Mouse (Mus musculus): ENCODE measurements around the gene Ryr1. TPM values are rescaled to one million over a fixed set of nuclear protein-coding genes. Genes with fewer than 3 reads are reported as not detected.

Ryr1 gene
- polyA plus RNA-seq, 1 experiment from 2014 or later: 0.01 TPM

- 83% methylated on average over 5 of the region's 5 CpGs for WGBS
- Histone ChIP-seq H3K4me2 (replicated peaks; ENCODE audit: low read depth, low read length) (no peak overlapping the region), H3K27ac (ENCODE audit: low read length) (no peak overlapping the region)
Measured at GRCm38 (mm10) chr7:28965346-28965840, 159.6 kb downstream of the Ryr1 start.

DNA sequence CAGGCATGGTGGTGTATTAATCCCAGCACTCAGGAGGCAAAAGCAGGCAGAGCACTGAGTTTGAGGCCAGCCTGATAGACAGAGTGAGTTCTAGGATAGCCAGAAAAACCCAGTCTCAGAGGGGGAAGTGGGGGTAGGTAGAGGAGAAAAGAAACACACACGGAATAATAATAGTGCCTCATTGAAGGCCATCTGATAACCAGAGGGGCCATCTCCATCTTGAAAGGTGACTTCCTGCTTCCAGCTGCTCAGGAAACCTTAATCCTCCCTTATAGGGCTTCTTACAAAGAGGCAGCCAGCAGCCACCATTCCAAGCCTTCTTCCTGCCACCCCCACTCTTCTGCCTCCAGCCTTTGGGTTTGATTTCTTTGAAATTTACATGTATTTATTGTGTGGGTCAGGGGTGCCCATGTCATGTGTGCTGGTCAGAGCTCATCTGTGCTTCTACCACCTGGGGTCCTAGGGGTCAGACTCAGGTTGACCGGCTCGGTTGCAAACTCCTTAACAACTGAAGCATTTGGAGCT, 161.5 kb downstream of the Ryr1 start:
- Histone ChIP-seq H3K9ac (replicated peaks; ENCODE audit: low read depth) (no peak overlapping the region), H3K36me3 (ENCODE audit: insufficient read depth, low read length) (no peaks in the 10 kb centered on the region), H3K27ac (ENCODE audit: low read length) (peak overlapping the region; percentile 94; the same call in 1 of the 2 replicates), H3K27me3 (replicated peaks; ENCODE audit: insufficient read depth, low read length) (no peaks in the 10 kb centered on the region), H3K9me3 (ENCODE audit: low read length) (no peaks in the 10 kb centered on the region), H3K4me2 (replicated peaks; ENCODE audit: low read depth, low read length) (no peak overlapping the region), H3K4me3 (ENCODE audit: low read depth, low read length) (no peak overlapping the region), H3K4me1 (ENCODE audit: insufficient read depth, low read depth, low read length) (peaks cover 5% of the 10 kb centered on the region; the same call in 1 of the 2 replicates)
- ATAC-seq: no peak
- DNase-seq (ENCODE audit: low spot score): no peak
- TF ChIP-seq EP300 (IDR thresholded peaks at IDR 0.05) (no peak), CTCF (IDR thresholded peaks at IDR 0.05) (no peak)
- WGBS: 72% methylated on average over 3 of the region's 3 CpGs

More at GRCm38 (mm10) chr7:28965346-28965840, 159.6 kb downstream of the Ryr1 start:
- no peak for TF ChIP-seq EP300 (IDR thresholded peaks at IDR 0.05)
- no peak for TF ChIP-seq CTCF (IDR thresholded peaks at IDR 0.05)
- Histone ChIP-seq H3K36me3 (ENCODE audit: insufficient read depth, low read length) (no peaks in the 10 kb centered on the region), H3K9ac (replicated peaks; ENCODE audit: low read depth) (no peak overlapping the region), H3K4me3 (ENCODE audit: low read depth, low read length) (no peak overlapping the region), H3K27me3 (replicated peaks; ENCODE audit: insufficient read depth, low read length) (no peaks in the 10 kb centered on the region), H3K9me3 (ENCODE audit: low read length) (no peaks in the 10 kb centered on the region), H3K4me1 (ENCODE audit: insufficient read depth, low read depth, low read length) (no peaks in the 10 kb centered on the region; the same call in 1 of the 2 replicates)
- no peak for ATAC-seq
- DNase-seq (ENCODE audit: low spot score): no peak

- ATAC-seq (peak; percentile 89), DNase-seq (ENCODE audit: low spot score) (peak; percentile 98)
- Histone ChIP-seq H3K4me3 (ENCODE audit: low read depth, low read length) (peak within 1 kb of the TSS; percentile 98), H3K9ac (replicated peaks; ENCODE audit: low read depth) (peak within 1 kb of the TSS; percentile 95), H3K4me2 (replicated peaks; ENCODE audit: low read depth, low read length) (peak within 1 kb of the TSS; percentile 71), H3K4me1 (ENCODE audit: insufficient read depth, low read depth, low read length) (peaks cover 17% of the 10 kb centered on the region; the same call in 1 of the 2 replicates), H3K36me3 (ENCODE audit: insufficient read depth, low read length) (no peaks in the 10 kb centered on the region), H3K9me3 (ENCODE audit: low read length) (no peaks in the 10 kb centered on the region), H3K27me3 (replicated peaks; ENCODE audit: insufficient read depth, low read length) (no peaks in the 10 kb centered on the region), H3K27ac (ENCODE audit: low read length) (peak within 1 kb of the TSS; percentile 94)
- peak; percentile 68; the same call in 1 of the 2 replicates for TF ChIP-seq EP300 (IDR thresholded peaks at IDR 0.05)
- no peak for TF ChIP-seq CTCF (IDR thresholded peaks at IDR 0.05)
- WGBS: under 1% methylated on average over 74 of the region's 76 CpGs
Measured at GRCm38 (mm10) chr7:28961927-28962670, 162.9 kb downstream of the Ryr1 start, which contains the start of gene Actn4. Gene Actn4 (minus strand): TSS chr7:28962340.

DNA sequence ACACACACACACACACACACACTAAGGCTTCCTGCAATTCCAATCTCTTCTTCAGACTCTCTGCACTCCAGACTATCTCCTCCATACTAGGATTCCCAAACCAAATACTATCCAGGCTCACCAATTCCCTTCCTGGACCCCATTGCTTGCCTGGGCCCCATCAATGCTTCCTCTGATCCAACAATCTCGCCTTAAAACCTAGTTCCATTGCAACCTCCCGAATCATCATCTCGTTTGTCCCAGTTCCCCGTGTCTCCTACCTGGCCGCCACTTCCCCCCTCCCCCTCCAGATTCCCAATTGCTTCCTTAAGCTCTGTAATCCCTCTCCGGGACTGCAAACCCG, 163.4 kb downstream of the Ryr1 start:
- WGBS: 2% methylated on average over 7 of the region's 7 CpGs
- no peak for ATAC-seq
- peaks cover 22% of the 10 kb centered on the region; the same call in 1 of the 2 replicates for H3K4me1 ChIP-seq (ENCODE audit: insufficient read depth, low read depth, low read length)

GRCm38 (mm10) chr7:28960354-28961046, 164.5 kb downstream of the Ryr1 start:
- 19% methylated on average over 9 of the region's 9 CpGs for WGBS
- DNase-seq (ENCODE audit: low spot score): peak; percentile 75
- Histone ChIP-seq H3K27ac (ENCODE audit: low read length) (peak overlapping the region; percentile 94), H3K9ac (replicated peaks; ENCODE audit: low read depth) (peak overlapping the region; percentile 95), H3K4me3 (ENCODE audit: low read depth, low read length) (peak overlapping the region; percentile 98), H3K4me2 (replicated peaks; ENCODE audit: low read depth, low read length) (peak overlapping the region; percentile 71), H3K27me3 (replicated peaks; ENCODE audit: insufficient read depth, low read length) (no peaks in the 10 kb centered on the region), H3K4me1 (ENCODE audit: insufficient read depth, low read depth, low read length) (peaks cover 32% of the 10 kb centered on the region; the same call in 1 of the 2 replicates), H3K9me3 (ENCODE audit: low read length) (no peaks in the 10 kb centered on the region), H3K36me3 (ENCODE audit: insufficient read depth, low read length) (no peaks in the 10 kb centered on the region)
- TF ChIP-seq EP300 (IDR thresholded peaks at IDR 0.05) (no peak; the same call in 1 of the 2 replicates), CTCF (IDR thresholded peaks at IDR 0.05) (no peak)
- ATAC-seq: no peak

More for the DNA sequence above, 163.4 kb downstream of the Ryr1 start:
- no peaks in the 10 kb centered on the region for H3K9me3 ChIP-seq (ENCODE audit: low read length)
- no peak for DNase-seq (ENCODE audit: low spot score)
- H3K4me2 ChIP-seq (replicated peaks; ENCODE audit: low read depth, low read length): peak overlapping the region; percentile 71
- H3K27ac ChIP-seq (ENCODE audit: low read length): peak overlapping the region; percentile 94
- TF ChIP-seq CTCF (IDR thresholded peaks at IDR 0.05) (no peak), EP300 (IDR thresholded peaks at IDR 0.05) (no peak)
- H3K36me3 ChIP-seq (ENCODE audit: insufficient read depth, low read length): no peaks in the 10 kb centered on the region
- H3K9ac ChIP-seq (replicated peaks; ENCODE audit: low read depth): peak overlapping the region; percentile 95
- no peaks in the 10 kb centered on the region for H3K27me3 ChIP-seq (replicated peaks; ENCODE audit: insufficient read depth, low read length)
- H3K4me3 ChIP-seq (ENCODE audit: low read depth, low read length): peak overlapping the region; percentile 98

Measured in lung, postnatal 0 days (tissue).